Mouse (Mus musculus): ENCODE measurements around the gene Atp11a. TPM values are rescaled to one million over a fixed set of nuclear protein-coding genes. Genes with fewer than 3 reads are reported as not detected.
A peak's percentile ranks its signal among the peaks of the same experiment; 100 is the strongest.

The Atp11a gene
- polyA plus RNA-seq, 1 experiment from 2014 or later: 23.3 TPM

DNA sequence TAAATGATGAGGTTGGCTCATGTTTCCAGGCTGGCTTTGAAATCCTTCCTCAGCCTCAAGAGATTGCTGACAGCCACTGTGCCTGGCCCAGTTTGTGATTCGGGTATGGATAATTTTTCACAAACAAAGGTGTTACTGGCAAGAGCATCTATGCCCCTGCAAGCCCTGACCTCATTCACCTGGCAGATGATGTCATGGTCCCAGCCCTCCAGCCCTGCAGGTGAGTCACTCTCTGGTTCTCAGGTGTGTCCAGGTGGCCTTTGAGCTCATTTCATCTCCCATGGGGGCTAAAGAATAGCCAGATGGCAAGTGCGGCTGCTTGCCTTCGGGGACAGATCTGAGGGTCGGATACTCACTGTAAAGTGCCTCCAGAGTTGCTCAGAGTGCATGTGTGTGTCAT is 8.2 kb downstream of the Atp11a start:
- TF ChIP-seq CTCF (IDR thresholded peaks at IDR 0.05; ENCODE audit: low read depth): no peak
- H3K9me3 ChIP-seq (ENCODE audit: control insufficient read depth): no peaks in the 10 kb centered on the region
- H3K9ac ChIP-seq (ENCODE audit: low read depth, low read length): no peak overlapping the region
- peak; percentile 45; the same call in 1 of the 2 replicates for ATAC-seq
- peaks cover 2% of the 10 kb centered on the region; the same call in 1 of the 2 replicates for H3K4me1 ChIP-seq (replicated peaks; ENCODE audit: control insufficient read depth, insufficient read depth, low read length)
- 62% methylated on average over 4 of the region's 4 CpGs for WGBS
- H3K27ac ChIP-seq (ENCODE audit: low read depth, low read length): no peak overlapping the region
- H3K36me3 ChIP-seq (ENCODE audit: control insufficient read depth, insufficient read depth): no peaks in the 10 kb centered on the region; the same call in 1 of the 2 replicates
- H3K27me3 ChIP-seq (replicated peaks; ENCODE audit: control insufficient read depth, insufficient read depth, low read length): no peaks in the 10 kb centered on the region
- no peak overlapping the region for H3K4me3 ChIP-seq (ENCODE audit: low read depth, low read length)
- H3K4me2 ChIP-seq (replicated peaks; ENCODE audit: low read depth): no peak overlapping the region

GRCm38 (mm10) chr8:12767176-12767575 is 10.4 kb downstream of the Atp11a start:
- 96% methylated on average over 3 of the region's 3 CpGs for WGBS
- Histone ChIP-seq H3K27ac (ENCODE audit: low read depth, low read length) (no peak overlapping the region), H3K27me3 (replicated peaks; ENCODE audit: control insufficient read depth, insufficient read depth, low read length) (no peaks in the 10 kb centered on the region), H3K36me3 (ENCODE audit: control insufficient read depth, insufficient read depth) (no peaks in the 10 kb centered on the region), H3K4me1 (replicated peaks; ENCODE audit: control insufficient read depth, insufficient read depth, low read length) (peaks cover 2% of the 10 kb centered on the region; the same call in 1 of the 2 replicates), H3K4me3 (ENCODE audit: low read depth, low read length) (no peak overlapping the region), H3K9me3 (ENCODE audit: control insufficient read depth) (no peaks in the 10 kb centered on the region), H3K4me2 (replicated peaks; ENCODE audit: low read depth) (no peak overlapping the region), H3K9ac (ENCODE audit: low read depth, low read length) (no peak overlapping the region)
- peak; percentile 57 for ATAC-seq
- TF ChIP-seq CTCF (IDR thresholded peaks at IDR 0.05; ENCODE audit: low read depth): no peak

DNA sequence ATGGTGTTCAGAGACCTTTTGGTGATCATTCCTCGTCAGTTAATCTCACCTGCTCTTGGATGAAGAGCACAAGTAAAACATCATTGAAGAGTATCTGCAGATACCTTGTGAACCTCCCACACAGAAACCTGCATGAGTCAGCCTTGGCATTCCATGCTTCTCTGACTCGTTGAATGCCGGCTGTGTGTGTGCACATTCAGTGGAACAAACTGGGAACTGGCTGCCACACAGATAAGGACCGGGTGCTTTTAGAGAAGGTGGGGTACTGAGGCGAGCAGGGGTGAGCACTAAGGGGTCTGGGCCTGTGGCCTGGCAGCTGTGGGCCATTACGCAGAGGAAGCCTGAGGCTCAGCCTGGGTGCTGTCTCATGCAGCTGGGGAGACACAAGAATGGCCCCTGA is 11.9 kb downstream of the Atp11a start:
- H3K4me1 ChIP-seq (replicated peaks; ENCODE audit: control insufficient read depth, insufficient read depth, low read length): peaks cover 2% of the 10 kb centered on the region; the same call in 1 of the 2 replicates
- H3K27ac ChIP-seq (ENCODE audit: low read depth, low read length): no peak overlapping the region
- no peak for ATAC-seq
- H3K36me3 ChIP-seq (ENCODE audit: control insufficient read depth, insufficient read depth): no peaks in the 10 kb centered on the region
- no peak overlapping the region for H3K4me2 ChIP-seq (replicated peaks; ENCODE audit: low read depth)
- no peaks in the 10 kb centered on the region for H3K27me3 ChIP-seq (replicated peaks; ENCODE audit: control insufficient read depth, insufficient read depth, low read length)
- no peak overlapping the region for H3K4me3 ChIP-seq (ENCODE audit: low read depth, low read length)
- no peak for TF ChIP-seq CTCF (IDR thresholded peaks at IDR 0.05; ENCODE audit: low read depth)
- H3K9me3 ChIP-seq (ENCODE audit: control insufficient read depth): no peaks in the 10 kb centered on the region
- 62% methylated on average over 6 of the region's 6 CpGs for WGBS
- no peak overlapping the region for H3K9ac ChIP-seq (ENCODE audit: low read depth, low read length)

GRCm38 (mm10) chr8:12769296-12769695 is 12.5 kb downstream of the Atp11a start:
- no peak overlapping the region for H3K4me3 ChIP-seq (ENCODE audit: low read depth, low read length)
- no peak overlapping the region for H3K27ac ChIP-seq (ENCODE audit: low read depth, low read length)
- H3K9me3 ChIP-seq (ENCODE audit: control insufficient read depth): no peaks in the 10 kb centered on the region
- 94% methylated on average over 7 of the region's 7 CpGs for WGBS
- no peak overlapping the region for H3K4me2 ChIP-seq (replicated peaks; ENCODE audit: low read depth)
- no peaks in the 10 kb centered on the region for H3K27me3 ChIP-seq (replicated peaks; ENCODE audit: control insufficient read depth, insufficient read depth, low read length)
- no peak for ATAC-seq
- H3K9ac ChIP-seq (ENCODE audit: low read depth, low read length): no peak overlapping the region
- TF ChIP-seq CTCF (IDR thresholded peaks at IDR 0.05; ENCODE audit: low read depth): no peak
- H3K4me1 ChIP-seq (replicated peaks; ENCODE audit: control insufficient read depth, insufficient read depth, low read length): peaks cover 2% of the 10 kb centered on the region; the same call in 1 of the 2 replicates
- no peaks in the 10 kb centered on the region for H3K36me3 ChIP-seq (ENCODE audit: control insufficient read depth, insufficient read depth)

GRCm38 (mm10) chr8:12772319-12772718 is 15.5 kb downstream of the Atp11a start:
- no peak for TF ChIP-seq CTCF (IDR thresholded peaks at IDR 0.05; ENCODE audit: low read depth)
- no peak for ATAC-seq
- Histone ChIP-seq H3K4me3 (ENCODE audit: low read depth, low read length) (no peak overlapping the region), H3K9ac (ENCODE audit: low read depth, low read length) (no peak overlapping the region), H3K9me3 (ENCODE audit: control insufficient read depth) (no peaks in the 10 kb centered on the region), H3K4me1 (replicated peaks; ENCODE audit: control insufficient read depth, insufficient read depth, low read length) (peaks cover 15% of the 10 kb centered on the region), H3K4me2 (replicated peaks; ENCODE audit: low read depth) (no peak overlapping the region), H3K27ac (ENCODE audit: low read depth, low read length) (no peak overlapping the region), H3K36me3 (ENCODE audit: control insufficient read depth, insufficient read depth) (no peaks in the 10 kb centered on the region), H3K27me3 (replicated peaks; ENCODE audit: control insufficient read depth, insufficient read depth, low read length) (no peaks in the 10 kb centered on the region)
- 95% methylated on average over 2 of the region's 2 CpGs for WGBS

GRCm38 (mm10) chr8:12773914-12774313 is 17.1 kb downstream of the Atp11a start:
- TF ChIP-seq CTCF (IDR thresholded peaks at IDR 0.05; ENCODE audit: low read depth): no peak
- Histone ChIP-seq H3K9me3 (ENCODE audit: control insufficient read depth) (no peaks in the 10 kb centered on the region), H3K4me3 (ENCODE audit: low read depth, low read length) (no peak overlapping the region), H3K27me3 (replicated peaks; ENCODE audit: control insufficient read depth, insufficient read depth, low read length) (no peaks in the 10 kb centered on the region), H3K9ac (ENCODE audit: low read depth, low read length) (no peak overlapping the region), H3K4me1 (replicated peaks; ENCODE audit: control insufficient read depth, insufficient read depth, low read length) (peaks cover 15% of the 10 kb centered on the region; the same call in 1 of the 2 replicates), H3K27ac (ENCODE audit: low read depth, low read length) (peak overlapping the region; percentile 82), H3K4me2 (replicated peaks; ENCODE audit: low read depth) (0 out of 2 replicates have a peak overlapping the region, but pooled peaks have one; percentile 21), H3K36me3 (ENCODE audit: control insufficient read depth, insufficient read depth) (no peaks in the 10 kb centered on the region)
- ATAC-seq: peak; percentile 29
- WGBS: 46% methylated on average over 4 of the region's 4 CpGs

Measured in intestine, postnatal 0 days (tissue).